Mouse (Mus musculus): ENCODE measurements at regions not wholly inside any gene's neighbourhood (a gene's known extent, or its start where the extent isn't known, plus 50 kb on each side); places are given as distances from the start of the nearest gene placed in this dataset.

DNA sequence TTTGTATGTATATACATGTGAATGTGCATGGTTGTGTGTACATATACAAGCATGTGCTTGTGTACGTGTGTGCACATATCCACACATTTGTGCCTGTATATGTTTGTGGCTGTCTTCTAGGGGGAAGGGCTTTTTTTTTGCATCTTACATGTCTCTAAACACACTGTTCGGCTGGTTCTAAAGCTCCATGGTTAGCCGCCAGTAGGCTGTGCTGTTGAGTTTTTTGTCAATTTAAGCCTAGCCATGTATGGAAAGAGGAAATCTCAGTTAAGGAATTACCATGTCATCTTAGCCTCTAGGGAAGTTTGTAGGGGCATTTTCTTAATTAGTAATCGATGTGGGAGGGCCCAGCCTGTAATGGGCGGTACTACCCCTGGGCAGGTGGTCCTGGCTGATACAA lies 411.5 kb upstream of the Kcnab2 start:
- Histone ChIP-seq H3K36me3 (ENCODE audit: control insufficient read depth, insufficient read depth) (no peaks in the 10 kb centered on the region), H3K79me3 (ENCODE audit: low read depth) (no peaks in the 10 kb centered on the region), H3K79me2 (ENCODE audit: control insufficient read depth, insufficient read depth) (no peaks in the 10 kb centered on the region), H3ac (ENCODE audit: control insufficient read depth, insufficient read length, low read depth) (no peak overlapping the region), H3K27me3 (ENCODE audit: control insufficient read depth, insufficient read depth, insufficient read length) (no peaks in the 10 kb centered on the region), H3K4me3 (ENCODE audit: insufficient read depth, poor library complexity, severe bottlenecking) (no peak overlapping the region)
- TF ChIP-seq FOSL1 (IDR thresholded peaks at IDR 0.05; ENCODE audit: insufficient read depth, low read length, poor library complexity, severe bottlenecking) (no peak), USF1 (IDR thresholded peaks at IDR 0.05; ENCODE audit: low read depth) (no peak), MAX (IDR thresholded peaks at IDR 0.05) (no peak), CEBPB (IDR thresholded peaks at IDR 0.05; ENCODE audit: low read depth) (no peak), CTCF (IDR thresholded peaks at IDR 0.05; ENCODE audit: control insufficient read depth, insufficient read depth, insufficient read length) (no peak), MYOG (IDR thresholded peaks at IDR 0.05; ENCODE audit: control insufficient read depth, extremely low read depth, insufficient read length) (no peak), MYOD1 (IDR thresholded peaks at IDR 0.05; ENCODE audit: control insufficient read depth, insufficient read length, low read depth) (no peak)

DNA sequence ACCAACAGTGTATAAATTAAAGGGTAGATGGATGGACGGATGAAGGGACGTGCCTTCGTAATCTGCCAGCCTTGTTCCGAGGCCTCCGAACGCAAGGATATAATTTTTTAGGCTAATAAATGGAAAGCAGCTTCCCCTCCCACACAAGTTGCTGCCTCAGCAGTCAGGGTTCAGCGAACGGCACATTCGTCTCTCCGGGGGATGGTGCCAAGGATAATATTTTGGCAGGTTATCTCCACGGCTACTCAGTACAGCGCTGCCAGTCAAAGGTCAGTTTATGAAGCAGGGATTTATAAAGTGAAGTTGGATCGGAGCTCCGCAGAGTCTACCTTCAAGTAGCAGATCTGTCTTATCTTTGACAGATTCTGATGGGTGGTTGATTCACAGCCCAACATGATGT lies 410.6 kb upstream of the Kcnab2 start:
- H3ac ChIP-seq (ENCODE audit: control insufficient read depth, insufficient read length, low read depth): no peak overlapping the region
- H3K79me2 ChIP-seq (ENCODE audit: control insufficient read depth, insufficient read depth): no peaks in the 10 kb centered on the region
- TF ChIP-seq USF1 (IDR thresholded peaks at IDR 0.05; ENCODE audit: low read depth) (no peak), MAX (IDR thresholded peaks at IDR 0.05) (no peak), MYOG (IDR thresholded peaks at IDR 0.05; ENCODE audit: control insufficient read depth, extremely low read depth, insufficient read length) (no peak), FOSL1 (IDR thresholded peaks at IDR 0.05; ENCODE audit: insufficient read depth, low read length, poor library complexity, severe bottlenecking) (no peak), CTCF (IDR thresholded peaks at IDR 0.05; ENCODE audit: control insufficient read depth, insufficient read depth, insufficient read length) (no peak), CEBPB (IDR thresholded peaks at IDR 0.05; ENCODE audit: low read depth) (no peak), MYOD1 (IDR thresholded peaks at IDR 0.05; ENCODE audit: control insufficient read depth, insufficient read length, low read depth) (no peak)
- no peak overlapping the region for H3K4me3 ChIP-seq (ENCODE audit: insufficient read depth, poor library complexity, severe bottlenecking)
- no peaks in the 10 kb centered on the region for H3K79me3 ChIP-seq (ENCODE audit: low read depth)
- H3K27me3 ChIP-seq (ENCODE audit: control insufficient read depth, insufficient read depth, insufficient read length): no peaks in the 10 kb centered on the region
- no peaks in the 10 kb centered on the region for H3K36me3 ChIP-seq (ENCODE audit: control insufficient read depth, insufficient read depth)

DNA sequence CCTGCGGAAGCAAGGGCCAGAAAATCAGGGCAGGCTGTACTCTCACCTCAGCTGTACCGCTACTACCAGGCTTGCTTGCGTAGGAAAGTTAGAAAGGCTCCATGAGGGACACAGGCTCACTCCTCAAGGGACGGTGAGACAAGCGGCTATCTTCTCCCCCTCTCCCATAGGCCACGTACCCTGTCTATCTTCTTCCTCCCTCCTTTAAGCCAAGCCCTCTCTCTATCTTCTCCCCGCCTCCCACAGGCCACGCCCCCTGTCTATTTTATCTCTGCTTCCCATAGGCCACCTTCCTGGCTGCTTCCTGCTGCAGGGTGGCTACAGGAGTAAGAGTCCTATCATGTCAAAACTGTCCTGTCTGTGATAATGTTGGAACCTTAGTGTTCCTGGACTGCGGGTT lies 409.1 kb upstream of the Kcnab2 start:
- no peak overlapping the region for H3K4me3 ChIP-seq (ENCODE audit: insufficient read depth, poor library complexity, severe bottlenecking)
- H3K36me3 ChIP-seq (ENCODE audit: control insufficient read depth, insufficient read depth): no peaks in the 10 kb centered on the region
- H3K79me2 ChIP-seq (ENCODE audit: control insufficient read depth, insufficient read depth): no peaks in the 10 kb centered on the region
- H3K27me3 ChIP-seq (ENCODE audit: control insufficient read depth, insufficient read depth, insufficient read length): no peaks in the 10 kb centered on the region
- no peak overlapping the region for H3ac ChIP-seq (ENCODE audit: control insufficient read depth, insufficient read length, low read depth)
- H3K79me3 ChIP-seq (ENCODE audit: low read depth): no peaks in the 10 kb centered on the region
- no peak for TF ChIP-seq CTCF (IDR thresholded peaks at IDR 0.05; ENCODE audit: control insufficient read depth, insufficient read depth, insufficient read length)
- no peak for TF ChIP-seq CEBPB (IDR thresholded peaks at IDR 0.05; ENCODE audit: low read depth)
- TF ChIP-seq USF1 (IDR thresholded peaks at IDR 0.05; ENCODE audit: low read depth): no peak
- no peak for TF ChIP-seq MYOD1 (IDR thresholded peaks at IDR 0.05; ENCODE audit: control insufficient read depth, insufficient read length, low read depth)
- TF ChIP-seq FOSL1 (IDR thresholded peaks at IDR 0.05; ENCODE audit: insufficient read depth, low read length, poor library complexity, severe bottlenecking): no peak
- TF ChIP-seq MAX (IDR thresholded peaks at IDR 0.05): no peak
- TF ChIP-seq MYOG (IDR thresholded peaks at IDR 0.05; ENCODE audit: control insufficient read depth, extremely low read depth, insufficient read length): no peak

DNA sequence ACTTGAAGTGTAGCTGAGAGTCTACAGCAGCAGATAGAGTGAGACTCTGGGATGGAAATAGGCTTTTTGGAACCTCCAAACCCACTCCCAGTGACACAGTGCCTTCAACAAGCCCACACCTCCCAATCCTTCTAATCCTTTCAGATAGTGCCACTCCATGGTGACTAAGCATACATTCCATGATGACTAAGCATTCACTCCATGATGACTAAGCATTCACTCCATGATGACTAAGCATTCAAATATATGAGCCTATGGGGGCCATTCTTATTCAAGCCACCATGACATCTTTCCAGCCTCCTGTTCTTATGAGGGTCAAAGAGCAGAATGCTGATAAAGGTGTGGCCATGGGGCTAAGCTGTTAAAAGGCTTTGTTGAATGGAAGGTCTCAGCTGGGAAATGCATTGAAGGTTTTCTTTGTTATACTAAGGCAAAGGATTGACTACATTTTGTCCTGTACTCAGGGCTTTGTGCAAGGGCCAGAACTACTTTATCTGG lies 403.8 kb upstream of the Kcnab2 start:
- H3K27me3 ChIP-seq (ENCODE audit: control insufficient read depth, insufficient read depth, insufficient read length): no peaks in the 10 kb centered on the region

DNA sequence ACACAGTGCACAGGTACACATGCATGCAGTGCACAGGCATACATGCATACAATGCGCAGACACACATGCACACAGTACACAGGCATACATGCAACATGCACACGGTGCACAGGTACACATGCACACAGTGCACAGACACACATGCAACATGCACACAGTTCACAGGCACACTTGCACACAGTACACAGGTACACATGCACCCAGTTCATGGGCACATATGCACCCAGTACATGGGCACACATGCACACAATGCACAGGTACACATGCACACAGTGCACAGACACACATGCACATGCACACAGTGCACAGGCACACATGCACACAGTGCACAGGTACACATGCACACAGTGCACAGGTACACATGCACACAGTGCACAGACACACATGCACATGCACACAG lies 402.7 kb upstream of the Kcnab2 start:
- no peaks in the 10 kb centered on the region for H3K36me3 ChIP-seq (ENCODE audit: control insufficient read depth, insufficient read depth)
- H3K4me3 ChIP-seq (ENCODE audit: insufficient read depth, poor library complexity, severe bottlenecking): no peak overlapping the region
- no peaks in the 10 kb centered on the region for H3K79me2 ChIP-seq (ENCODE audit: control insufficient read depth, insufficient read depth)
- H3ac ChIP-seq (ENCODE audit: control insufficient read depth, insufficient read length, low read depth): no peak overlapping the region
- H3K79me3 ChIP-seq (ENCODE audit: low read depth): no peaks in the 10 kb centered on the region
- H3K27me3 ChIP-seq (ENCODE audit: control insufficient read depth, insufficient read depth, insufficient read length): no peaks in the 10 kb centered on the region
- TF ChIP-seq MAX (IDR thresholded peaks at IDR 0.05): no peak
- TF ChIP-seq USF1 (IDR thresholded peaks at IDR 0.05; ENCODE audit: low read depth): no peak
- TF ChIP-seq FOSL1 (IDR thresholded peaks at IDR 0.05; ENCODE audit: insufficient read depth, low read length, poor library complexity, severe bottlenecking): no peak
- TF ChIP-seq CEBPB (IDR thresholded peaks at IDR 0.05; ENCODE audit: low read depth): no peak
- no peak for TF ChIP-seq MYOG (IDR thresholded peaks at IDR 0.05; ENCODE audit: control insufficient read depth, extremely low read depth, insufficient read length)
- no peak for TF ChIP-seq MYOD1 (IDR thresholded peaks at IDR 0.05; ENCODE audit: control insufficient read depth, insufficient read length, low read depth)
- TF ChIP-seq CTCF (IDR thresholded peaks at IDR 0.05; ENCODE audit: control insufficient read depth, insufficient read depth, insufficient read length): no peak

More for the DNA sequence above, 403.8 kb upstream of the Kcnab2 start:
- H3ac ChIP-seq (ENCODE audit: control insufficient read depth, insufficient read length, low read depth): no peak overlapping the region
- no peak for TF ChIP-seq MYOG (IDR thresholded peaks at IDR 0.05; ENCODE audit: control insufficient read depth, extremely low read depth, insufficient read length)
- no peak for TF ChIP-seq USF1 (IDR thresholded peaks at IDR 0.05; ENCODE audit: low read depth)
- no peak for TF ChIP-seq CTCF (IDR thresholded peaks at IDR 0.05; ENCODE audit: control insufficient read depth, insufficient read depth, insufficient read length)
- no peak for TF ChIP-seq CEBPB (IDR thresholded peaks at IDR 0.05; ENCODE audit: low read depth)
- no peaks in the 10 kb centered on the region for H3K79me2 ChIP-seq (ENCODE audit: control insufficient read depth, insufficient read depth)
- H3K36me3 ChIP-seq (ENCODE audit: control insufficient read depth, insufficient read depth): no peaks in the 10 kb centered on the region
- no peak overlapping the region for H3K4me3 ChIP-seq (ENCODE audit: insufficient read depth, poor library complexity, severe bottlenecking)
- no peaks in the 10 kb centered on the region for H3K79me3 ChIP-seq (ENCODE audit: low read depth)

DNA sequence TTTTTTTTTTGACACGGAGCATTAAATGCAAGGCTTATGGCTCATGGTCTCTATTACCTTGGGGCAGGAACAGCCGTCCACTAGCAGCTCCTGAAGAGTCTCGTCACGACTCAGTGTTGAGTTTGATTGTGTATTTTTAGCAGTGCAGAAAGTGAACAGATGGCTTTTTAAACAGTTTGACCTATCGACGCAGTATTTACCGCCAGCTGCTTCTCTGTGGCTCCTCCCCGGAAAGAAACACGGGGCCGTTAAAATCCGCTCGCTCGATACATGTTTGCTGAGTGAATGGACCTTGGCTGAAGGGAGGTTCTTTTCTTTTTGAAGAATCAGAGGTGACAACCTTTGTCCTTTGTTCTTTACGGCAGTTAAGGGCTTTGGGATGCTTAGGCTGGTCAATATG lies 401.3 kb upstream of the Kcnab2 start:
- TF ChIP-seq USF1 (IDR thresholded peaks at IDR 0.05; ENCODE audit: low read depth) (no peak), CTCF (IDR thresholded peaks at IDR 0.05; ENCODE audit: control insufficient read depth, insufficient read depth, insufficient read length) (no peak), CEBPB (IDR thresholded peaks at IDR 0.05; ENCODE audit: low read depth) (no peak), FOSL1 (IDR thresholded peaks at IDR 0.05; ENCODE audit: insufficient read depth, low read length, poor library complexity, severe bottlenecking) (no peak), MYOG (IDR thresholded peaks at IDR 0.05; ENCODE audit: control insufficient read depth, extremely low read depth, insufficient read length) (no peak)
- Histone ChIP-seq H3ac (ENCODE audit: control insufficient read depth, insufficient read length, low read depth) (no peak overlapping the region), H3K36me3 (ENCODE audit: control insufficient read depth, insufficient read depth) (no peaks in the 10 kb centered on the region), H3K79me2 (ENCODE audit: control insufficient read depth, insufficient read depth) (no peaks in the 10 kb centered on the region), H3K4me3 (ENCODE audit: insufficient read depth, poor library complexity, severe bottlenecking) (no peak overlapping the region), H3K79me3 (ENCODE audit: low read depth) (no peaks in the 10 kb centered on the region), H3K27me3 (ENCODE audit: control insufficient read depth, insufficient read depth, insufficient read length) (no peaks in the 10 kb centered on the region)

Data from C2C12 (cell line).